Mouse (Mus musculus) cortical plate, adult 2 months (tissue): Measurements from ENCODE around the gene AL607142.1. TPM values are rescaled to one million over a fixed set of nuclear protein-coding genes. Genes with fewer than 3 reads are reported as not detected.

Source experiments
- H3K27ac ChIP-seq: fragments of 200-500 bp; 2 replicates; pipeline ENCODE4 v1.5.1; 2012; ENCODE audit warnings: low read length, control low read depth, inconsistent platforms; ENCODE audit not compliant: insufficient read depth
- H3K4me1 ChIP-seq: fragments of 200-500 bp; 2 replicates; pipeline ENCODE4 v1.6.1; 2011; ENCODE audit warnings: low read length; ENCODE audit not compliant: control insufficient read depth, insufficient read depth
- H3K4me3 ChIP-seq: fragments of 200-500 bp; 2 replicates; pipeline ENCODE4 v1.5.1; 2011; ENCODE audit warnings: mild to moderate bottlenecking, low read length, control low read depth; ENCODE audit not compliant: insufficient read depth
- CTCF ChIP-seq: fragments of 200-500 bp; IDR thresholded peaks from 2 replicates; pipeline ENCODE4 v1.5.1; 2011; ENCODE audit warnings: mild to moderate bottlenecking, control low read depth, low read length; ENCODE audit not compliant: insufficient read depth; ENCODE audit errors: extremely low read depth
- POLR2A ChIP-seq: fragments of 200-500 bp; IDR thresholded peaks from 2 replicates; pipeline ENCODE4 v1.6.1; 2011; ENCODE audit warnings: mild to moderate bottlenecking, low read length, control low read depth; ENCODE audit not compliant: insufficient read depth; ENCODE audit errors: extremely low read depth
- polyA plus RNA-seq: library from polyadenylated mRNA; depleted of rRNA; stranded (reverse); fragments of >200 nt; gene quantifications from 2 replicates; pipeline ENCODE4 v1.2.3, GENCODE M21; 2012

Gene AL607142.1
- polyA plus RNA-seq, 1 experiment, result not detected

GRCm38 (mm10) chr4:120082527-120082926 is 17.7 kb downstream of the AL607142.1 start:
- H3K4me1 ChIP-seq, result no peaks in the 10 kb centered on the region; the same call in none of the 2 replicates
- TF ChIP-seq POLR2A (no peak), CTCF (no peak)
- no peak overlapping the region for H3K27ac ChIP-seq
- H3K4me3 ChIP-seq, result no peak overlapping the region

GRCm38 (mm10) chr4:120083700-120084099 is 18.9 kb downstream of the AL607142.1 start:
- TF ChIP-seq CTCF, result no peak
- no peaks in the 10 kb centered on the region; the same call in 1 of the 2 replicates for H3K4me1 ChIP-seq
- no peak overlapping the region for H3K4me3 ChIP-seq
- no peak overlapping the region for H3K27ac ChIP-seq

- H3K4me1 ChIP-seq, result no peaks in the 10 kb centered on the region
- TF ChIP-seq CTCF, result no peak
- TF ChIP-seq POLR2A, result no peak
- H3K4me3 ChIP-seq, result no peak overlapping the region
Observed at GRCm38 (mm10) chr4:120089536-120089935, 24.7 kb downstream of the AL607142.1 start.

GRCm38 (mm10) chr4:120091997-120092783 is 27.4 kb downstream of the AL607142.1 start:
- H3K4me3 ChIP-seq, result no peak overlapping the region
- no peaks in the 10 kb centered on the region for H3K4me1 ChIP-seq
- TF ChIP-seq POLR2A, result no peak
- TF ChIP-seq CTCF, result no peak
- H3K27ac ChIP-seq, result no peak overlapping the region

More at GRCm38 (mm10) chr4:120089536-120089935, 24.7 kb downstream of the AL607142.1 start:
- no peak overlapping the region for H3K27ac ChIP-seq

GRCm38 (mm10) chr4:120096935-120097334 is 32.1 kb downstream of the AL607142.1 start:
- no peak overlapping the region for H3K4me3 ChIP-seq
- no peak overlapping the region for H3K27ac ChIP-seq
- H3K4me1 ChIP-seq, result peaks cover 2% of the 10 kb centered on the region; the same call in 1 of the 2 replicates
- TF ChIP-seq CTCF, result no peak
- TF ChIP-seq POLR2A, result no peak

- TF ChIP-seq CTCF, result no peak
- TF ChIP-seq POLR2A, result no peak
- Histone ChIP-seq H3K4me3 (no peak overlapping the region), H3K4me1 (peaks cover 2% of the 10 kb centered on the region; the same call in 1 of the 2 replicates), H3K27ac (no peak overlapping the region)
Observed at GRCm38 (mm10) chr4:120101186-120101585, 36.4 kb downstream of the AL607142.1 start.

- H3K4me3 ChIP-seq, result no peak overlapping the region
- H3K27ac ChIP-seq, result no peak overlapping the region
- H3K4me1 ChIP-seq, result peaks cover 2% of the 10 kb centered on the region; the same call in 1 of the 2 replicates
- TF ChIP-seq CTCF (peak; percentile 85), POLR2A (no peak)
Observed at GRCm38 (mm10) chr4:120104599-120104998, 39.8 kb downstream of the AL607142.1 start.

GRCm38 (mm10) chr4:120106362-120106761 is 41.6 kb downstream of the AL607142.1 start:
- TF ChIP-seq POLR2A (no peak), CTCF (no peak)
- no peak overlapping the region for H3K4me3 ChIP-seq

GRCm38 (mm10) chr4:120107787-120108186 is 43.0 kb downstream of the AL607142.1 start:
- Histone ChIP-seq H3K27ac (no peak overlapping the region), H3K4me3 (no peak overlapping the region), H3K4me1 (no peaks in the 10 kb centered on the region; the same call in 1 of the 2 replicates)
- TF ChIP-seq CTCF (no peak), POLR2A (no peak)

More at GRCm38 (mm10) chr4:120106362-120106761, 41.6 kb downstream of the AL607142.1 start:
- Histone ChIP-seq H3K4me1 (peaks cover 2% of the 10 kb centered on the region; the same call in 1 of the 2 replicates), H3K27ac (no peak overlapping the region)

GRCm38 (mm10) chr4:120115516-120115915 is 50.7 kb downstream of the AL607142.1 start:
- Histone ChIP-seq H3K4me1 (peaks cover 5% of the 10 kb centered on the region), H3K27ac (no peak overlapping the region), H3K4me3 (no peak overlapping the region)
- TF ChIP-seq POLR2A, result no peak
- TF ChIP-seq CTCF, result no peak
